ENCODE assay signal across 18 mouse cellular contexts in genomic region chr4:59236362-59236761, GRCm38 (mm10).
"Had no signal": no experiment of that assay in that cellular context is flagged by ENCODE, and none has a peak within 500 bp of the region (broad histone marks: within the 10 kb centered on the region; RNA-seq: fewer than 3 reads in every experiment).

No protein-coding gene starts in this region.

- H3K4me3 ChIP-seq: heart, embryonic 13.5 days; heart, embryonic 15.5 days; hindbrain, embryonic 10.5 days; hindbrain, embryonic 12.5 days; intestine, embryonic 15.5 days; left cerebral cortex, adult 2 months; limb, embryonic 10.5 days; limb, embryonic 12.5 days; liver, embryonic 13.5 days had no signal

- H3K27me3 ChIP-seq: heart, embryonic 13.5 days; heart, embryonic 15.5 days; hindbrain, embryonic 12.5 days; intestine, embryonic 15.5 days; limb, embryonic 12.5 days; liver, embryonic 13.5 days had no signal

- H3K36me3 ChIP-seq: heart, embryonic 13.5 days; heart, embryonic 15.5 days; hindbrain, embryonic 10.5 days; hindbrain, embryonic 12.5 days; intestine, embryonic 15.5 days; limb, embryonic 10.5 days; limb, embryonic 12.5 days; liver, embryonic 13.5 days had no signal

- H3K4me1 ChIP-seq: hindbrain, embryonic 12.5 days; limb, embryonic 12.5 days had no signal

- H3K27ac ChIP-seq: heart, embryonic 13.5 days; heart, embryonic 15.5 days; hindbrain, embryonic 10.5 days; hindbrain, embryonic 12.5 days; hindbrain, embryonic 14.5 days; intestine, embryonic 15.5 days; left cerebral cortex, adult 2 months; limb, embryonic 10.5 days; limb, embryonic 12.5 days had no signal

- H3K9me3 ChIP-seq: heart, embryonic 13.5 days; heart, embryonic 15.5 days; hindbrain, embryonic 10.5 days; hindbrain, embryonic 12.5 days; intestine, embryonic 15.5 days; limb, embryonic 10.5 days; limb, embryonic 12.5 days; liver, embryonic 13.5 days had no signal

- DNase-seq: gastrocnemius, postnatal 14 days; gastrocnemius, postnatal 36 days; heart, postnatal 4 days; kidney, adult 18-20 months; kidney, adult 8-10 months; kidney, postnatal 10 days; kidney, postnatal 25 days; kidney, postnatal 4 days; liver, embryonic 13.5 days had no signal
